Mouse (Mus musculus) regulatory T cell (primary cell): ENCODE measurements at regions not wholly inside any gene's neighbourhood (a gene's known extent, or its start where the extent isn't known, plus 50 kb on each side); places are given as distances from the start of the nearest gene placed in this dataset.
"Not testable (repeated sequence)": the region's sequence is repeated elsewhere in the genome, so short reads cannot be mapped to it uniquely, and the experiment has no call there.

ENCODE experiments used
- in situ Hi-C: fragments of 300-600 bp; cut with MboI, MseI; formaldehyde crosslinking; loops from one replicate; pipeline ENCODE4 v1.15.1; 2025; ENCODE audit warnings: high pct_unique_total_duplicates

DNA sequence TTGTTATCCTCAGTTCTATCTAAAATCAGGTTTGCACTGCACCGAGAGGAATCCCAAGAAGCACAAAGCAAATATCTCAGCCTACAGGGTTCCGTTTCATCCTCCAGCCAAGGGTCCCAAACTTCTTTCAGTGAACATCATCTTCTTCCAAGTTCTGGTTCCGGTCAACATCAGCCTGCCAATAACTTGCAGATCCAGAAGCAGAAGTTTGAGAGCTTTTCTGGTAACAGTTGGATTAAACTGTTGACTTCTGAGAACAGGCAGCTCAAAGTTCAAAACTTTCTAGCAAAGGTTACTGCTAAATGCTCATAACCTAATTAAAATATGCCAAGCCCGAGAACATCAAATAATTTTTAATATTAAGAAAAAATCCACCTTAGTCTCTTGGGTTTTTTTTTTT, 237.0 kb upstream of the Gm37988 start:
- in situ Hi-C loops: no loop called here

DNA sequence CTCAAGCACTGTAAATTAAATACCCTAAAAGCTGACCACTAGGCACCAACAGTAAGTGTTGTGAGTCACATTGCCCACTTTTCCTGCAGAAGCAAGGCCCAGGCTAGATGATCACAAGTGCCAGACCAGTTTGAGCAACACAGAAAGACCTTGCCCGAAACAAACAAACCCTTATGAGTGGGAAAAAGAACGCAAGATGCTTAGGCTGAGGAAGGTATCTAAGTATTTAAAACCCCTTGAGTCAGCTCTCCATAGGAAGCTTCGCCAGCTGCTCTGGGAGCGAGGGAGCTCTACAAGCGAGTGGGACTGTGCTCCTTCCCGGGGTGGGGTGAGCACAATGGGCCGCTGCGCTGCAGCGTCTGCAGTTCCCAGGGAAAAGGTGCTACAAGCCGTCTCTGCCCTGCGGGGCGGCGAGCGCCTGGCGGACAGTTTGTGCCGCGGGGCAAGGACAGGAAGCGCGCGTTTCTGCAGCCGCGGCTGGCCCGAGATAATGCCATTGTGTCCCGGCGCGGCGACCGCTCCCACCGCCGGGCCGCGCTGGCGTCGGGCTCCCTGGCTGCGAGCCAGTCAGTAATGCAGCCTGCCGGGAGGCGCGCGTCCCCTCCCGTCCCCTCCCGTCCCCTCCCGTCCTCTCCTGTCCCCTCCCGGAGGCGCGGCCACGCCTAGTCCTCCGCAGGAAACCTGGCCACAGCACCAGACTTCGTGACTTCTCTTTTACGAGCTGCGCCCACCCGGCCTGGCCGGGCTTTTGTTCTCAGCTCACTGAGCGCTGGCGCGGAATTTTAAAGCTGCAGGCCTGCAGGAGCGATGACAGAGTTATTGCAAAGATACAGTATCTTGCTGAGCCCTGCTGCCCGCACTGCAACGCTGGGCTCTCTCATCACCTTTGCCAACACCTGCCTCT, 236.1 kb upstream of the Gm37988 start:
- in situ Hi-C loops: no loop called here

- in situ Hi-C loops: no loop called here
These were observed 235.4 kb upstream of the Gm37988 start for GRCm38 (mm10) chr1:4572311-4572710.

DNA sequence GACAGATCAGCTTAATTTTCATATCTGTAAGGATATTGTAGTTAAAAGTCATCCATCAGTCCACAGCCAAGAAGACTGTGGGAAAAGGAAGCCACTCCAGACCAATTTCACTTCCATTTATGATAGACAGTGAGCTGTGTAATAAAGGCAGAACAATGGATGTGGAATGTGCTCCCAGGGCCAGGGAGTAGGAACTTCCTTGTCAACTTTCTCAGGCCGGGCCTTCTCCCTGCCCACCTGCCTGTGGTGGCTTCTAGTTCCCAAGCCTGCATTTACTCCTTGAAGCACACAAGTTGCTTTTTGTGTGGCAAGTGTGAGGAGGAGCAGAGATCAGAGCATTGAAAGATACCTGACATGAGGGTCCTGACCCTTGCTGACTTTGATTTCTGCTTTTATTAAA, 233.6 kb upstream of the Gm37988 start:
- in situ Hi-C loops: no loop called here

GRCm38 (mm10) chr1:4576957-4577356, 230.7 kb upstream of the Gm37988 start:
- in situ Hi-C loops: no loop called here

DNA sequence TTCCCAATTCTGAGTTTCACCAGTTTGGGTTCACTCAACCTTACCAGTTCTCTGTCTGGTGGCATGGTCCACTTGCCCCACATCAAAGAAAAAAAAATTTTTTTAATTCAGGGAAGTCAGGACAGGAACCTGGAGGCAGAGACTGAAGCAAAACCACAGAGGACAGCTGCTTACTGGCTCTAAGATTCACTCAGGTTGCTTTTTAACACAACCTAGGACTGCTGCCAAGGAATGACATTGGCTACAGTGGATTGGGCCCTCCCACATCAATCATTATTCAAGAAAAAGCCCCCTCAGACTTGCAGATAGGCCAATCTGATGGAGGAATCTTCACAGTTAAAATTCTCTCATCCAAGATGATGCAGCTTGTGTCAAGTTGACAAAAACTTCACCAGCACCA, 225.2 kb upstream of the Gm37988 start:
- in situ Hi-C loops: no loop called here

GRCm38 (mm10) chr1:4597856-4598255, 209.8 kb upstream of the Gm37988 start:
- in situ Hi-C loops: loop anchor here (10.0 kb wide), 2 partner anchors 73 to 1767 kb away; no protein-coding TSS in a partner anchor

DNA sequence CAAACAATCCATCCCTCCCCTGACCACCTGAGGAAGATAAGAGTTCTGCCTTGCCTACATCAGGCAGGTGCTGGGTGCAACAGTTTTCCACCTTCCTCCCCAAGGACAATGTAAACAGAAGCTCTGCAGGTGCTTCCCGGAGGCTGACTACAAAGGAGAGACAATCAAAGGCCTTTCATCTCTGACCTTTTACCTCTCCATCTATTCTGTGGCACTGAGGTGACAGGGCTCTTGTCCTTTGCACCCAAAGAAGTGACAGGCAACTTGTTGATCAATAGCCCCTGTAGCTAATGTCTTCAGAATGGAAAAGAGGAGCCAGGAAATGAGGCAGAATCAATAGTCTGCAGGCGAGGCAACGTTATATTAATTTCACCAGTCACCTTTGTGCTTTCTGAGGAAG, 209.3 kb upstream of the Gm37988 start:
- in situ Hi-C loops: loop anchor here (10.0 kb wide), 2 partner anchors 74 to 1766 kb away; no protein-coding TSS in a partner anchor

DNA sequence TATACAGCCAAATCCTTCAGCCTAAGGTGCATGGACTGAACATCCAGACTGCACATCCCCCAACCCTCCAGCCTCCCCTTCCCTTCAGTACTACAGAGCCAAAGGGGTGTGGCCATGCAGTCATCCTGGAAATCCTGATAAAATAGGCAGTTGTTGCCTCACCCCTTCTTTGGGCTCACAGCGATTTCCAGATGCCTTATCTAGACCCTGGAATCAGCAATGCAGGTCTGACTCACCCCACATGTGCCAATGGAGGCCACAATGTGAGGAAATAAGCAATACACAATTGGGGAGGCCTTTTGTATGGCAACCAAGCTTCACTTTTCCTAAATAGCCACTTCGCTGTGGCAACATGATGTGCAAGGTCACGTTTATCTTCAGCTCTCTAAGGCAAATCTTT, 205.3 kb upstream of the Gm37988 start:
- in situ Hi-C loops: no loop called here

DNA sequence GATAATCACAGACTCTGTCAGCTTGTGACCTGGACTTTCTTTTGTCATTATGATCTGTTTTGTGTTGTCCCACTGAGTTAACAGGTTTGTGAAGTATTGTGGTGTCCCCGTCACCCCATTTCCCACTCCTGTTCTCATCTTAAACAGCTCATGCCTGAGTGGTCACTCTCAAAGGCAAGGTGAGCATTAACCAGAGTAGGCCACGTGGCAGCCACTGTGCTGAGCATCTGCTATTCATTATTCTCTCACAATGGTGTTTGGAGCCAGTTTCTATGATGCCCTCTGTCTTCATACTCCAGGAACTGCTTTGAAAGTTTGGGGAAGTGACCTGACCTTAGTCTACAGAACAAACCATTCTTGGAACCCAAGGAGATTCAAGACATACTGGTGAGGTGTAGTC, 198.9 kb upstream of the Gm37988 start:
- in situ Hi-C loops: no loop called here

DNA sequence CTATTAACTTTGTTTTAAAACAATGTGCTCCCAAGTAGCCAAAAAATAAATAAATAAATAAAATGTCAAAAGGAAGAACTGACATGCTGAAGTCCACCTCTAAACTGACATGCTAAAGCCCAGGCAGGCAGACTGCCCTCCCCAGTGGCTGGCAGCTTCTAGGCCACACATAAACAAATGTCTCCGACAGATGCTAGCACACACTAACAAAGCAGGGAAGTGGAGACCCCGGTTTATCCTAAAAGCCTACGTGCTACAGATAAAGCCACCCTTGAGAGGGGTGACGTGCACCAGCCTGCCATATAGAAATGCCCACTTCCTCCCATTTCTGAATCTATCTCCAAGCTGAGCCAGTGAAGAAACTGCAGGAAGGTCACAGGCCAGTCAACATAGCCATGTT, 194.4 kb upstream of the Gm37988 start:
- in situ Hi-C loops: no loop called here

- in situ Hi-C loops: no loop called here
These were observed 192.4 kb upstream of the Gm37988 start for GRCm38 (mm10) chr1:4615286-4615685.

DNA sequence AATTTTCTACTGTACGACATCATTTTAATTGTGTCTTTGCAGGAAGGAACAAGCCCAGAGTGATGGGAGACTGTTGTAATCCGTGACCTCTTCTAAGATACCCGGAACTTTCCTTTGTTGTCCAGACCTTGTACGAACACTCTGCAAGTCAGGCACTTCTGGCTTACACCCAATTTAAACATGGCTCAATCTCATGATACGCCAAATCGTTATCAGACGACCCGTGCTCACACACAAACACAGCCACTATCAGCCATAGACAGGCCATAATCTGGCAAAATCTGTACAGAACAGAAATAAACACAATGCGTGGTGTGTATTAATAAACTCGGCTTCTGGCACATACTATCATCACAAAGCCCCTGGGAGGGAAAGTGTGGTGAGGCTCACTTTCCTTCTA, 190.2 kb upstream of the Gm37988 start:
- in situ Hi-C loops: no loop called here

GRCm38 (mm10) chr1:4622408-4622807, 185.3 kb upstream of the Gm37988 start:
- in situ Hi-C loops: no loop called here

DNA sequence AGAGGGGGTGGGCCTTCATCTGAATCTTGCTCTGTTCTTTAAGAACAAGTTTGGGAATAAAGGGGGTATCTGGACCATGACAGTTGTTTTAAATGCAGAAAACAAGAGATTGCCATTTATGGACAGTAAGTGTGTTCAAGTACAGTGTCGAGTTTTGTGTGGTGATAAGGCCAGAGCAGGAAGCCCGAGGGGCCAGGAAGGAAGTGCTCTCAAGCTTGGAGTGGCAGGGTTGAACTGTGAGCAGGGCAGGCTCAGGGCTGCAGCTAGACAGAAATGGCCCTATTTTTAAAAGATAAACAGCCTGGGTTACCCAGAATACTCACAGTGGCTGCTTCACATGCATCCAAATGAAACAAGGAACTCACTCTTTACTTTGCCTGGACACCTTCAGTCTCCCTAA, 184.4 kb upstream of the Gm37988 start:
- in situ Hi-C loops: no loop called here

DNA sequence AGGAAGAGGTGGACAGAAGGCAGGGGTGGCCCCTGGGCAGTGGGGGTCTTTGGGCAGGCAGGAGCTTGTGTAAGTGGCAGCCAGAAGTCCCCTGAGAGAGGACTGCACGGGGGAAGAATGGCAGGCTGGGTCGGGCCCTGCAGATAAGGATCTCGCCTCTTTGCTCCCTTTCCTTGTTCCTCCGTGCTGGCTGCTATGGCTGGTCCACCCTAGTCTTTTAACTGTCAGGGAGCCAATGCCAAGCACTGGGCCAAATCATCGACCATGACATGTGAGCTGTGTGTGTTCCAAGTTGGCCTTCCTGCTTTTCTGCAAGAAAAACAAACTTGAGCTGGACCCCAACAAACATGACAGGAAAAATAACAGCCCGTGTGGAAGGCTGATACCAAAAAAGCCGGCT, 153.8 kb upstream of the Gm37988 start:
- in situ Hi-C loops: no loop called here

GRCm38 (mm10) chr1:4655252-4655651, 152.4 kb upstream of the Gm37988 start:
- in situ Hi-C loops: no loop called here

DNA sequence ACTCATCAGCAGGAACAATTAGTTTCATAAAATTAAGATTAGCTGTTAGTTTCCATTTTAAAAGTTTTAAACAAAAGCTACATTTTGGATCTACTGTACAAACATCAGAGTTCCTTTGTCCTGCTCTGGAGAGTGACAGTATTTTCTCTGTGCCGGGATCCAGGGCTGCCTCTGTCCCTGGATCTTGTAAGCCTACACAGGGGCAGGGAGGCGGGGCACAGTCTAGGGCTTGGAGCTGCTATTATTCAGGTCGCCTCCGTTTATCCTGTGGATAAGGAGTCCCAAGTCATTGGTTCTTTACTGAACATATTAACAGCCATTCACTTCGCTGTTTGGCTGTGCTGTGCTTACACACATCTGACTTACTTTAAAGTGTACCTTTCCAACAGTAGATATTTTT, 150.8 kb upstream of the Gm37988 start:
- in situ Hi-C loops: no loop called here

GRCm38 (mm10) chr1:4660081-4660480, 147.6 kb upstream of the Gm37988 start:
- in situ Hi-C loops: not testable (repeated sequence)

- in situ Hi-C loops: not testable (repeated sequence)
These were observed 147.1 kb upstream of the Gm37988 start for GRCm38 (mm10) chr1:4660616-4661015.

GRCm38 (mm10) chr1:4661761-4662160, 145.9 kb upstream of the Gm37988 start:
- in situ Hi-C loops: no loop called here

DNA sequence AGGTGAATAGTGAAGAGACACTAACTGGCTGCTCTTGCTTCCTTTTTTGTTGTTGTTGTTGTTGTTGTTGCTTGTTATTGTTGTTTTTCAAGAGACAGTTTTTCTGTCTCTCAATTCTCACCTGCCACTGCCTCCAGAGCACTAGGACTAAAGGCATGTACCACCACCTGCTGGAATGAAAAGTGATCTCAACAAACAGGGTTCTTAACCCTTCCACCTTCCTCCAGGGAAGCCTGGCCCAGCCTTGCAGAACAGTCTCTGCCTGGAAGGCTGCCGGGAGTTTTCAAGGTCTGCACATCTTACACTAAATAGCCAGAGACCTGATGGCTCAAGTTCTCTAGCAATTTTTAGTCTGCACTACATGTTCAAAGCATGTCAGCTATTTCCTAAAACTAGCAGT, 138.0 kb upstream of the Gm37988 start:
- in situ Hi-C loops: no loop called here

GRCm38 (mm10) chr1:4671237-4672019, 136.3 kb upstream of the Gm37988 start:
- in situ Hi-C loops: no loop called here
